Mouse (Mus musculus): ENCODE measurements around the gene Gm20696. TPM values are rescaled to one million over a fixed set of nuclear protein-coding genes. Genes with fewer than 3 reads are reported as not detected.

The Gm20696 gene
- total and polyA plus RNA-seq, 3 experiments = 0.59 TPM; not detected in 2

DNA sequence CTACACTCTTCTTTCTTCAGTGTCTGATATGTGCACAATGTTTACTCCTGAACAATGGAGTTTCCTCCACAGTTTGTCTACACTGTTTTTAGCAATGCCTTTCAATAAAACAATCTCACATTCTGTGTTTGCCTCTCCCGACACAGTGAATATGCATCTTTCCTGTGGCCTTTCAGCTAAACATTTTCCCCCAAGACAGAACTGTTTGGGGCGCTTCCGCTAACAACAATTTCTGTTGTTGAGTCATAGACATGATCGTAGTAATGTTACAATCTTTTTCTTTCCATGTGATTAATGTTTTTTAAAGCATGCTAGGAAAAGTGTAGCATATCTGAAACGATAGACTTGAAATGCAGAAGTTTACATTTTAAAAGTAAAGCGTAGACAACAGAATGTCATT, 338.5 kb downstream of the Gm20696 start:
- Histone ChIP-seq H3K9ac (ENCODE audit: insufficient read depth, low read depth) (no peak overlapping the region), H3K27me3 (replicated peaks) (no peaks in the 10 kb centered on the region), H3K27ac (ENCODE audit: insufficient read depth, low read depth) (no peak overlapping the region), H3K79me2 (replicated peaks; ENCODE audit: control insufficient read depth, extremely low read depth, insufficient read depth, poor library complexity, severe bottlenecking) (peaks cover 10% of the 10 kb centered on the region), H3K4me1 (ENCODE audit: control insufficient read depth in 1 of 2, insufficient read depth in 2 of 2) (peaks cover 18 to 23% of the 10 kb centered on the region in 2 experiments), H3K36me3 (replicated peaks in 1 of 2; ENCODE audit: control insufficient read depth in 1 of 2, insufficient read depth in 1 of 2, low read length in 1 of 2) (peaks cover 2% of the 10 kb centered on the region in 2 experiments), H3K9me3 (replicated peaks; ENCODE audit: low read length) (no peaks in the 10 kb centered on the region), H3K4me3 (replicated peaks in 1 of 3; ENCODE audit: low read depth in 2 of 3, low read length in 2 of 3, poor library complexity in 1 of 3) (no peak overlapping the region), H3K4me2 (ENCODE audit: insufficient read depth, low read depth, poor library complexity, severe bottlenecking) (no peak overlapping the region)
- no peak for TF ChIP-seq JUND (conservative IDR thresholded peaks at IDR 0.05; ENCODE audit: low read depth, low read length)
- DNase-seq (ENCODE audit: extremely low read depth) = no peak
- dilution Hi-C loops (cut with MboI; ENCODE audit: extremely low pct_ligation_motif_present, extremely low pct_unique_long_range_greater_than_20kb, low sequenced_read_pairs) (no loop called here), in situ Hi-C loops (cut with MboI; ENCODE audit: low pct_ligation_motif_present, low pct_unique_long_range_greater_than_20kb, low sequenced_read_pairs) (no loop called here)

DNA sequence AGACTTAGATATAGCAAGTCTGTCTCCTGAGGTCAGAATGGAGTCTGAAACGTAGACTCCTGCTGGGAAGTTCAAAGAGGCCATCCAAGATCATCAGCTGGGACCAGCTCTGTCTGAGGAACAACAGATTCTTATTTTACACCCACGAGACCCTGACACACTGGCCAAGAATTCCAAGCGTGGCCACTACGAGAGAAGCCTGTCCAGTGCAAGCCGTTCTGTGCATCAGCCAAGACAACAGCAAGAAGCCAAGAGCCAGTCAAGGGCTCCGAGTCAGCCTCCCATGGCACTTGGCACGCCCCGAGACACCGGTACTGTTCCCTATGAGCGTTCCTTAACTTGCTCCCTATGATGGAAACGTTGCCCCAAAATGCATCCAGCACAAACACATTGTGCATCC, 338.9 kb downstream of the Gm20696 start:
- Histone ChIP-seq H3K4me2 (ENCODE audit: insufficient read depth, low read depth, poor library complexity, severe bottlenecking) (no peak overlapping the region), H3K4me3 (replicated peaks in 1 of 3; ENCODE audit: low read depth in 2 of 3, low read length in 2 of 3, poor library complexity in 1 of 3) (no peak overlapping the region), H3K79me2 (replicated peaks; ENCODE audit: control insufficient read depth, extremely low read depth, insufficient read depth, poor library complexity, severe bottlenecking) (peaks cover 9% of the 10 kb centered on the region), H3K9me3 (replicated peaks; ENCODE audit: low read length) (no peaks in the 10 kb centered on the region), H3K4me1 (ENCODE audit: control insufficient read depth in 1 of 2, insufficient read depth in 2 of 2) (peaks cover 17 to 23% of the 10 kb centered on the region in 2 experiments), H3K27me3 (replicated peaks) (no peaks in the 10 kb centered on the region), H3K9ac (ENCODE audit: insufficient read depth, low read depth) (no peak overlapping the region), H3K27ac (ENCODE audit: insufficient read depth, low read depth) (no peak overlapping the region), H3K36me3 (replicated peaks in 1 of 2; ENCODE audit: control insufficient read depth in 1 of 2, insufficient read depth in 1 of 2, low read length in 1 of 2) (peaks cover 2% of the 10 kb centered on the region in 2 experiments)
- dilution Hi-C loops (cut with MboI; ENCODE audit: extremely low pct_ligation_motif_present, extremely low pct_unique_long_range_greater_than_20kb, low sequenced_read_pairs) (no loop called here), in situ Hi-C loops (cut with MboI; ENCODE audit: low pct_ligation_motif_present, low pct_unique_long_range_greater_than_20kb, low sequenced_read_pairs) (no loop called here)
- no peak for DNase-seq (ENCODE audit: extremely low read depth)
- TF ChIP-seq MAX (IDR thresholded peaks at IDR 0.05; ENCODE audit: low read length) (no peak), UBTF (IDR thresholded peaks at IDR 0.05; ENCODE audit: low read depth, low read length) (no peak), BHLHE40 (IDR thresholded peaks at IDR 0.05; ENCODE audit: low read depth, low read length) (no peak), JUN (IDR thresholded peaks at IDR 0.05; ENCODE audit: insufficient read depth, low read depth, low read length) (no peak), KAT2A (IDR thresholded peaks at IDR 0.05; ENCODE audit: insufficient replicate concordance, low read length) (no peak), CTCF (conservative IDR thresholded peaks at IDR 0.05 in 1 of 2, IDR thresholded peaks at IDR 0.05 in 1 of 2; ENCODE audit: low read depth in 2 of 2, low read length in 2 of 2) (no peak), IRF4 (IDR thresholded peaks at IDR 0.05; ENCODE audit: low read depth, low read length) (no peak), ZC3H11A (IDR thresholded peaks at IDR 0.05; ENCODE audit: low read depth, low read length) (no peak), SMC3 (IDR thresholded peaks at IDR 0.05; ENCODE audit: low read depth, low read length) (no peak), NRF1 (IDR thresholded peaks at IDR 0.05; ENCODE audit: low read depth, low read length) (no peak), RAD21 (IDR thresholded peaks at IDR 0.05; ENCODE audit: low read depth, low read length) (no peak), HCFC1 (IDR thresholded peaks at IDR 0.05; ENCODE audit: low read depth, low read length) (no peak)

DNA sequence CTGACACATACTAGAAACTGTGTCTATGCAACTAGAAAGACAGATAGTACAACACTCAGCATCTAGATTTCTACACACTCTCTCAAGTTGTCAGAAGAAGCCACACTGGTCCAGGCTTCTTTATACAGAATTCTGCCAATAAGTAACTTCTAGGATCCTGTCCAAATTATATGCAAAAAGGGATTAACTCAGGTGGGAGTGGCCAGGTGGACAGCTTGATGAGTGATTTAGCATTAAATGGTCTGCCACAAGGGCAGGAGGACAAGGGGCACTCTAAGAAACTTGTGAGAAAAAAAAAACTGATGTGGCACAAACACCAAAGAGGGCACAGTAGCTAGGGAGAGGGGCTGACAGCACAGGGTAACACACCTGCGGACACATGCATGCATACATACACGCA, 340.7 kb downstream of the Gm20696 start:
- dilution Hi-C loops (cut with MboI; ENCODE audit: extremely low pct_ligation_motif_present, extremely low pct_unique_long_range_greater_than_20kb, low sequenced_read_pairs) = no loop called here

More for the DNA sequence above, 340.7 kb downstream of the Gm20696 start:
- H3K79me2 ChIP-seq (replicated peaks; ENCODE audit: control insufficient read depth, extremely low read depth, insufficient read depth, poor library complexity, severe bottlenecking) = peaks cover 9% of the 10 kb centered on the region
- no peaks in the 10 kb centered on the region for H3K27me3 ChIP-seq (replicated peaks)
- no peaks in the 10 kb centered on the region for H3K9me3 ChIP-seq (replicated peaks; ENCODE audit: low read length)
- H3K36me3 ChIP-seq (replicated peaks in 1 of 2; ENCODE audit: control insufficient read depth in 1 of 2, insufficient read depth in 1 of 2, low read length in 1 of 2) = peaks cover 2% of the 10 kb centered on the region in 2 experiments
- no peak for TF ChIP-seq SMC3 (IDR thresholded peaks at IDR 0.05; ENCODE audit: low read depth, low read length)
- no peak for TF ChIP-seq HCFC1 (IDR thresholded peaks at IDR 0.05; ENCODE audit: low read depth, low read length)
- no peak for TF ChIP-seq UBTF (IDR thresholded peaks at IDR 0.05; ENCODE audit: low read depth, low read length)
- TF ChIP-seq USF1 (IDR thresholded peaks at IDR 0.05; ENCODE audit: low read depth, low read length) = no peak
- TF ChIP-seq MXI1 (IDR thresholded peaks at IDR 0.05; ENCODE audit: low read depth, low read length) = no peak
- TF ChIP-seq BHLHE40 (IDR thresholded peaks at IDR 0.05; ENCODE audit: low read depth, low read length) = no peak
- TF ChIP-seq ZC3H11A (IDR thresholded peaks at IDR 0.05; ENCODE audit: low read depth, low read length) = no peak
- no peak for TF ChIP-seq NELFE (IDR thresholded peaks at IDR 0.05; ENCODE audit: low read depth, low read length)
- TF ChIP-seq EP300 (IDR thresholded peaks at IDR 0.05; ENCODE audit: low read length) = no peak
- no peak for TF ChIP-seq POLR2A (IDR thresholded peaks at IDR 0.05; ENCODE audit: low read depth, low read length)
- no peak for TF ChIP-seq PAX5 (IDR thresholded peaks at IDR 0.05; ENCODE audit: low read length)
- no peak for TF ChIP-seq JUND (conservative IDR thresholded peaks at IDR 0.05; ENCODE audit: low read depth, low read length)
- TF ChIP-seq JUN (IDR thresholded peaks at IDR 0.05; ENCODE audit: insufficient read depth, low read depth, low read length) = no peak
- no peak overlapping the region for H3K27ac ChIP-seq (ENCODE audit: insufficient read depth, low read depth)
- in situ Hi-C loops (cut with MboI; ENCODE audit: low pct_ligation_motif_present, low pct_unique_long_range_greater_than_20kb, low sequenced_read_pairs) = no loop called here
- H3K4me3 ChIP-seq (replicated peaks in 1 of 3; ENCODE audit: low read depth in 2 of 3, low read length in 2 of 3, poor library complexity in 1 of 3) = no peak overlapping the region
- no peak for DNase-seq (ENCODE audit: extremely low read depth)
- H3K9ac ChIP-seq (ENCODE audit: insufficient read depth, low read depth) = no peak overlapping the region
- H3K4me2 ChIP-seq (ENCODE audit: insufficient read depth, low read depth, poor library complexity, severe bottlenecking) = no peak overlapping the region
- peaks cover 16 to 30% of the 10 kb centered on the region in 2 experiments for H3K4me1 ChIP-seq (ENCODE audit: control insufficient read depth in 1 of 2, insufficient read depth in 2 of 2)
